Mouse (Mus musculus) NIH3T3 (cell line): ENCODE results near the gene Rnase11.
A peak's percentile ranks its signal among the peaks of the same experiment; 100 is the strongest.

Experiments used
- DNase-seq: peaks from one replicate; pipeline ENCODE4 v3.0.0-alpha.2; 2012; ENCODE audit warnings: low read depth

Gene Rnase11

GRCm38 (mm10) chr14:51008781-51009180 is 41.2 kb downstream of the Rnase11 start:
- DNase-seq, result peak; percentile 58

DNA sequence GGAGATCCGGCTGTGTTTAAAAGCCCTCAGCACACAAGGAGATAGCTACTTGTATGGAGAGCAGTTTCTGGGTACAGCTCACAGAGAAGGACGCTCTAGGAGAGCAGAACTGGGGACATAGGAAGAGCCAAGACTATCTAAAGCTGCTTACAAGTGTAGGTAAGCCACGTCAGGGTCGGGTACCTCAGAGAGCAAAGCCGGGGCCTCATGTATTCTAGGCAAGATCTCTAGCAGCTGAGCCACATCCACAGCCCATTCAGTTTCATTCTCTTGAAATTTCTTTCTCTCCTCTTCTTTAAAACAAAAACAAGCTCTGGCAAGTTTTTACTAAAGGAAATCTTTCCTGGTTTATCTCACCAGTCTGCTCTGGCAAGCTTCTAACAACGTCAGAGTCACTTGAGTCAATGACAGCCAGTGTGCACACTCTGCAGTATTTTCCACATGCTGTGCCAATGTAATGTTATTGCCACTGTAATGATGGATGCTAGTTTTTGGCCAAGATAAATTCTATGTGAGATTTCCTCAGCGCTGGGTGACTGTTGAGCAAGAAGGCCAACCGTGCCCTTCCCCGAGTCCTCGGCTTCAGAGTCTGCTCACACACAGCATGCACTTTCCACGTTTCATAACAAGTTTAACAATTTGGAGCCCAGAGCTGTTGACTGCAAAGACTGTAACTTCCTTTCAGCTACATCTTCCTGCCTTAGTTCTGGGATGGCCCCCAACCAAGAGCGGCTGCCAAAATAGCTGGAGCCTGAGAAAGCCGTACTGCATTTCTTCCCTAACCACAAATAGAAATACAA is 41.8 kb downstream of the Rnase11 start:
- DNase-seq, result peak; percentile 92

GRCm38 (mm10) chr14:51007152-51007801 is 42.7 kb downstream of the Rnase11 start, which contains the start of gene Rnase10:
Rnase10 (plus strand) TSS chr14:51007751.
- DNase-seq, result peak; percentile 75
